Mouse (Mus musculus) liver, embryonic 12.5 days (tissue): ENCODE results near the gene Gm20532. TPM values are rescaled to one million over a fixed set of nuclear protein-coding genes. Genes with fewer than 3 reads are reported as not detected.

Experiments
- ATAC-seq: fragments of 200-750 bp; cut with Nextera tagmentation; 2 replicates; pipeline ENCODE4 v1.8.0; 2017; ENCODE audit warnings: moderate number of reproducible peaks, mild to moderate bottlenecking, moderate library complexity
- H3K27ac ChIP-seq: fragments of 300-500 bp; sonication (generic); 2 replicates; pipeline ENCODE4 v1.5.1; 2016; ENCODE audit warnings: mild to moderate bottlenecking
- H3K27me3 ChIP-seq: fragments of 300-500 bp; sonication (generic); replicated peaks from 2 replicates; pipeline ENCODE4 v1.6.1; 2016; ENCODE audit warnings: mild to moderate bottlenecking, moderate library complexity
- H3K36me3 ChIP-seq: fragments of 300-500 bp; sonication (generic); 2 replicates; pipeline ENCODE4 v1.6.1; 2016; ENCODE audit warnings: mild to moderate bottlenecking, moderate library complexity
- H3K4me1 ChIP-seq: fragments of 300-500 bp; sonication (generic); 2 replicates; pipeline ENCODE4 v1.6.1; 2016
- H3K4me2 ChIP-seq: fragments of 300-500 bp; sonication (generic); 2 replicates; pipeline ENCODE4 v1.6.1; 2016; ENCODE audit warnings: mild to moderate bottlenecking, moderate library complexity
- H3K4me3 ChIP-seq: fragments of 300-500 bp; sonication (generic); 2 replicates; pipeline ENCODE4 v1.5.1; 2016; ENCODE audit warnings: mild to moderate bottlenecking, moderate library complexity
- H3K9ac ChIP-seq: fragments of 300-500 bp; sonication (generic); 2 replicates; pipeline ENCODE4 v1.6.1; 2016; ENCODE audit warnings: mild to moderate bottlenecking, moderate library complexity
- H3K9me3 ChIP-seq: fragments of 300-500 bp; sonication (generic); replicated peaks from 2 replicates; pipeline ENCODE4 v1.6.1; 2016; ENCODE audit warnings: mild to moderate bottlenecking, moderate library complexity
- WGBS: fragments of 180-500 bp; shearing (Covaris S2); methylation state at CpG from one replicate; pipeline ENCODE4 v1.1.7; 2016; ENCODE audit not compliant: insufficient replicate concordance; 5-methylcytosine and 5-hydroxymethylcytosine counted together
- polyA plus RNA-seq: library from polyadenylated mRNA; unstranded; fragments of >200 nt; fragmentation: Nextera tagmentation; extraction: Ambion mirVana; gene quantifications from 2 replicates; pipeline ENCODE4 v1.2.1, GENCODE M21; 2016

The Gm20532 gene
- polyA plus RNA-seq, 1 experiment from 2014 or later: not detected

DNA sequence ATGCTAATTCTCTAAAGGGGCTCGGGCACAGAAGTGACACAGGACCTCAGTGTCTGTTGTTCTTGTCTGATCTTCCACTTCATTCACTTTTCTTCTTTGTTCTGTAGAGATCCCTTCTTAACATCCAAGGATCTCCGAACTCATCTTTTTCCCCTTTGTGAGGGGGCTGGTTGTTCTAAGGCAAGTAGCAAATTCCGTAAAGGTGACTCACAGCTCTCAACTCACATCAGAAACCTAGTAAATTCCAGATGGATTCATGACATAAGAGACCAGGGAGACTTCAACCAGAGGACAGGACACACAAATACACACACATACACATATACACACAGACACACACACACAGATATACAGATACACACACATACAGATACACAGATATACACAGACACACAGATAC lies 24.1 kb downstream of the Gm20532 start:
- H3K36me3 ChIP-seq: no peaks in the 10 kb centered on the region
- H3K9ac ChIP-seq: no peak overlapping the region
- H3K27ac ChIP-seq: no peak overlapping the region
- peaks cover 21% of the 10 kb centered on the region for H3K27me3 ChIP-seq
- no peak for ATAC-seq
- no peaks in the 10 kb centered on the region for H3K9me3 ChIP-seq
- 73% methylated on average over 3 of the region's 3 CpGs for WGBS
- H3K4me2 ChIP-seq: no peak overlapping the region
- H3K4me3 ChIP-seq: no peak overlapping the region
- peaks cover 13% of the 10 kb centered on the region; the same call in 1 of the 2 replicates for H3K4me1 ChIP-seq

DNA sequence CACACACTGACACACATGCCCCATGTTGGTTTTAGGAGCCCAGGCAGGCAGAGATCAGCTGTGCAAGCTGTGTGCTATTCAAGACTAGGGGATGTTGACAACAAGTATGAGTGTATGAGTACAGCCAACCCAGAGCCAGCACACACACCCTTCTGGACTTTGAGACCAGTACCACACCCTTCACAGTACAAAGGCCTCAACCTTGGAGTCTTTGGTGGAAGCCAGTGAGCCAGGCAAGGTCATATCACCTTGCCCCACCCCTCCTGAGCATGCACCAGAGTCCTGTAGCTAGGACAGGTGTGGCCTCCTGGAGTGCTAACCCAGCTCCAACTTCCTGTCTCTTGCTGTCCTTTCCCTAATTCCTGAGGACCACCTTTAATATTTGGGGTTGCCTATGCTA lies 24.6 kb downstream of the Gm20532 start:
- Histone ChIP-seq H3K36me3 (no peaks in the 10 kb centered on the region), H3K27me3 (peaks cover 16% of the 10 kb centered on the region), H3K4me2 (no peak overlapping the region), H3K9me3 (no peaks in the 10 kb centered on the region), H3K4me3 (no peak overlapping the region), H3K4me1 (peaks cover 13% of the 10 kb centered on the region; the same call in 1 of the 2 replicates), H3K27ac (no peak overlapping the region), H3K9ac (no peak overlapping the region)
- 0 out of 2 replicates have a peak, but pooled peaks have one; percentile 13 for ATAC-seq

DNA sequence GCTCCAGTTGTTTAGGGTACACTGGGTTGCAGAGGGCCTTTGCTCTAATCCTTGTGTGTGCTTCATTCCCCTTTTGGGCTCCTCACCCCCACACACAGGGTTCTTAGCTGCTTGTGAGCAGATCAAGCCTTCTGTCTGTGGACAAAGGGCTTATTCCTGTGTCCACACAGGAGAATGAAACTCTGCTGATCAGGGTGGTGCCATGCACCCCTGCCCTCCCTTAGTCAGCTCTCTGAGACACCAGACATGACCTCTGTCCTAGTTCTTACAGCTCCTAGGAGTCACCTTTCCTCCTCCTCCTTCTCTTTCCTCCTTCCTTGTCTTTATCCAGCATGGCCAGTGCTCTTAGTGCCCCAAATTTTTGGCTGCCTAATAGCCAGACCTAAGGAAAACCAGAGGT lies 25.5 kb downstream of the Gm20532 start:
- Histone ChIP-seq H3K9ac (no peak overlapping the region), H3K36me3 (no peaks in the 10 kb centered on the region), H3K27ac (no peak overlapping the region), H3K4me3 (no peak overlapping the region), H3K27me3 (peaks cover 11% of the 10 kb centered on the region; the same call in 1 of the 2 replicates), H3K4me2 (no peak overlapping the region), H3K9me3 (no peaks in the 10 kb centered on the region), H3K4me1 (peaks cover 11% of the 10 kb centered on the region; the same call in 1 of the 2 replicates)
- ATAC-seq: no peak

DNA sequence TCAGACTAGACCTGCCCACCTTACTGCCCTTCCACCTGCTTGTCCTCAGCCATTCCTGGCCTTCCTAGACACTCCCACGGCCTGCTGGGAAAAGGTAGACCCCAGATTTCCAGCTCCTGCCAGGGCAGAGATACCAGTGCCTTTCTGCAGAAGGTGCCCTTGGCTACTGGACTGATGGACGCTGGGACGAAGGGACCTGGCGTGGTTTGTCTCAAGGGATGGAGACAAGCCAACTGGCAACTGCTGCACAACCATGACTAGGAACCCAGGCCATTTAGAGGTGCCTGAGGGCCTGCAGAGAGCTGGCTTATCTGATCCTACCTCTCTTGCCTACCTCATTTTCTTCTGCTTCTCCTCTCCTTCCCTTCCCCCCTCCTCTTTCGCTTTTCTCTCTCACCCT lies 28.5 kb downstream of the Gm20532 start:
- no peak overlapping the region for H3K4me2 ChIP-seq
- H3K4me1 ChIP-seq: no peaks in the 10 kb centered on the region
- H3K27me3 ChIP-seq: peaks cover 3% of the 10 kb centered on the region; the same call in 1 of the 2 replicates
- H3K9ac ChIP-seq: no peak overlapping the region
- H3K9me3 ChIP-seq: no peaks in the 10 kb centered on the region
- no peak for ATAC-seq
- no peak overlapping the region for H3K27ac ChIP-seq
- H3K4me3 ChIP-seq: no peak overlapping the region
- WGBS: 57% methylated on average over 5 of the region's 5 CpGs
- H3K36me3 ChIP-seq: no peaks in the 10 kb centered on the region

DNA sequence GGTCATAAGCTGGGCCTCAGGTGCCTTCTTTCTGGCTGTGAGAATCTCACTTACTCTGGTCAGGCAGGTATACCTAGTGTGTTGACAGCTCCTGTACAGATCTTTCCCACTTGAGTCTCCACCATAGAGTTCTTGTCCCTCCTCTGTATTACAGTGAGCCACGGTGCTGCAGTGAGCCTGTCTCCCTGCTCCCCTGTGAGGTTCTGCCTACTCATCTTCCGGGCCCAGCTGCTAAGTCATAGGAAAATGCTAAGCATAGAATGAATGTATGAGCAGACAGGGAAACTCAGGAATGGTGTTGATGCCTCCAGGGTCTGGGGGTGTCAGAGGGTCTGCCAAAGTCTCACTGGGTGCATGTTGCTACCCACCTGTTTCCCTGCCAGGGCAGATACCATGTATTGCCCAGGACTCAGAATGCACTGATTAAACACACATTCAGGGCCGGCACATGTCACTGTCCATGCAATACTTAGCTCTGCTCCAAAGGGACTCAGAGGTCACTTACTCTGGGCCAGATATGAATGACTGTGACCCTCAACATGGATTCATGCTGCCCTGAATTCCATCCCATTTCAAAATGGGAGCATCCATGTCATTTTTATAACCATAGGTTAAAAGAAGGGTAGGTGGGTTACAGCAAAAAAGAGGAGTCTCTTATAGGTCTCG lies 29.2 kb downstream of the Gm20532 start:
- H3K4me1 ChIP-seq: no peaks in the 10 kb centered on the region
- H3K9me3 ChIP-seq: no peaks in the 10 kb centered on the region
- no peak overlapping the region for H3K9ac ChIP-seq
- H3K36me3 ChIP-seq: no peaks in the 10 kb centered on the region
- no peak for ATAC-seq
- peaks cover 3% of the 10 kb centered on the region; the same call in 1 of the 2 replicates for H3K27me3 ChIP-seq
- H3K27ac ChIP-seq: no peak overlapping the region
- no peak overlapping the region for H3K4me2 ChIP-seq
- H3K4me3 ChIP-seq: no peak overlapping the region
- 66% methylated on average over 4 of the region's 4 CpGs for WGBS

DNA sequence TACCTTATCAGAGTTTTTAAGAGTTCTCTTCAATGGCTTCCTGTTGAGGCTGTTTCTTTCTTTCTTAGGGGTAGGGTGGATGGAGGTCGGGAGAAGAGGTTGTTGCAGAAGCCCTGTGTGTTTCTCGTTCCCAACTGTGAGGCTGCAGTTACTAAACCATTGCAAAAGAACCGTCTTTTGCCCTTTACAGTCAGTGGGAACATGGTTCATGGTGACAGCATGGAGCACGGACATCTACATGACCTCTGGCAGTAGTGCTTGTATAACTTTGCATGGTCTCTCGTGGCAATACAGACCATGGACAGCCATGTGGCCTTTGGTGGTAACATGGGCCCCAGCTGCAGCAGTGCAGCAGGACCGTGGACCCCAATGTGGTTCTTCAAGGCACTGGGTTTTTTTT lies 30.9 kb downstream of the Gm20532 start:
- Histone ChIP-seq H3K9ac (no peak overlapping the region), H3K4me3 (no peak overlapping the region), H3K4me1 (no peaks in the 10 kb centered on the region), H3K27ac (no peak overlapping the region), H3K9me3 (no peaks in the 10 kb centered on the region), H3K4me2 (no peak overlapping the region), H3K27me3 (peaks cover 3% of the 10 kb centered on the region; the same call in 1 of the 2 replicates), H3K36me3 (no peaks in the 10 kb centered on the region)
- no peak for ATAC-seq
- WGBS: 64% methylated on average over 6 of the region's 6 CpGs

DNA sequence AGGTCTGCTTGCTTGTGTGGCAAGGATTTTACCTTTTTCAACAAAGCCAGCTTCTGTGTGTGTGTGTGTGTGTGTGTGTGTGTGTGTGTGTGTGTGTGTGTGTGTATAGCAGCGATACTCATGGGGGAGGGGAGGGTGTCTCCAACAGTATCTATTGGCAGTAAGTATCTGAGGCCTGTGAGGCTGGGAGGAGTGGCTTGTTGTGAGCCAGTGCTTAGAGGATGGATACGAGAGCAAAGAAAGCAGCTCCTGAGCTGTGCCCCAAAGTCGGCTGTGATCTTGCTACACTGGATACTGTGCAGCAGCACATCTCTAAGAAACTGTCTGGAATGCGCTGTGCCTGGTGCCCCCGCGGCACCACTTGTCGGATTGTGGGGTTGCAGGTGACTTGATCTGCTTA lies 31.5 kb downstream of the Gm20532 start:
- no peaks in the 10 kb centered on the region for H3K4me1 ChIP-seq
- no peak overlapping the region for H3K4me2 ChIP-seq
- 64% methylated on average over 6 of the region's 7 CpGs for WGBS
- peaks cover under 1% of the 10 kb centered on the region; the same call in 1 of the 2 replicates for H3K27me3 ChIP-seq
- H3K9ac ChIP-seq: no peak overlapping the region
- no peak overlapping the region for H3K27ac ChIP-seq
- no peaks in the 10 kb centered on the region for H3K36me3 ChIP-seq
- ATAC-seq: no peak
- H3K9me3 ChIP-seq: no peaks in the 10 kb centered on the region
- no peak overlapping the region for H3K4me3 ChIP-seq

DNA sequence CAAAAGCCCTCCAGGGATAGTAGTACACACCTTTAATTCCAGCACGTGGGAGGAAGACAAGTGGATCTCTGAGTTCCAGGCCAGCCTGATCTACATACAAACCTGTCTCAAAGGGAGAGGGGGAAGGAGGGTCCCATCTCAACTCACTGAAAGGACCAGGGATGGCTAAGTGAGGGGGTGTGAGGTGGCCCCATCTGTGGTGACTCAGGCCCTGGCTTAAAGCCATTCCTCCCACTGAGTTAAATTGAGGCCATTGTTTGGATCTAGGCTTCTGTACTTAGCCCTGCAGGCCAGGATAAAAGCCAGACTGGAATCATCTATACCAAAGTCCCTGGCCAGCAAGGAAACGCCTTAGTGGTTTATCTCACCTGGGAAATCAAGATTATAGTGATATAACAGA lies 34.8 kb downstream of the Gm20532 start:
- Histone ChIP-seq H3K4me3 (no peak overlapping the region), H3K9ac (no peak overlapping the region), H3K4me1 (no peaks in the 10 kb centered on the region), H3K9me3 (no peaks in the 10 kb centered on the region), H3K27me3 (0 out of 2 replicates have a peak, but pooled peaks cover 5% of the 10 kb centered on the region), H3K27ac (no peak overlapping the region), H3K4me2 (no peak overlapping the region), H3K36me3 (no peaks in the 10 kb centered on the region)
- ATAC-seq: no peak
- 49% methylated on average over 2 of the region's 2 CpGs for WGBS

DNA sequence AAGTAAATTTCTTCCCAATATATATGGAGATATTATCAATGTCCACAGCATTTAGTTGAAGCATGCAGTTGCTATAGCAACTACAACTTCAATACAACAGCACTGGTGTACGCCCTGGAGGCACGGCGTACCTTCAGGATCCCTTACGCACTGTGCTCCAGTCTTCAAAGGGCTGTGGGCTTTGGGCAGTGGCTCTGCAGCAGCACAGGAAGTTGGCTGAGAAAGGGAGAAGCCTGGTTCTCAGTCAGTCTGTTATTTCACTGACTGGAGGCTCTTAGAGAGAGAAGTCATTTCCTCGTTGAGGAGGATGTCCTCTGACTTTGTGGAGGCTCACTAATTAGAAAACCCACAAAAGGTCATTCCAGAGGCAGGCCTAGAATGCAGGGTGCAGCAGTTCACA lies 36.5 kb downstream of the Gm20532 start:
- H3K9ac ChIP-seq: no peak overlapping the region
- no peaks in the 10 kb centered on the region for H3K9me3 ChIP-seq
- no peak overlapping the region for H3K4me3 ChIP-seq
- WGBS: 45% methylated on average over 5 of the region's 5 CpGs
- no peak overlapping the region for H3K4me2 ChIP-seq
- ATAC-seq: no peak
- peaks cover 4% of the 10 kb centered on the region; the same call in 1 of the 2 replicates for H3K4me1 ChIP-seq
- H3K36me3 ChIP-seq: no peaks in the 10 kb centered on the region
- H3K27me3 ChIP-seq: peaks cover 22% of the 10 kb centered on the region
- H3K27ac ChIP-seq: no peak overlapping the region

DNA sequence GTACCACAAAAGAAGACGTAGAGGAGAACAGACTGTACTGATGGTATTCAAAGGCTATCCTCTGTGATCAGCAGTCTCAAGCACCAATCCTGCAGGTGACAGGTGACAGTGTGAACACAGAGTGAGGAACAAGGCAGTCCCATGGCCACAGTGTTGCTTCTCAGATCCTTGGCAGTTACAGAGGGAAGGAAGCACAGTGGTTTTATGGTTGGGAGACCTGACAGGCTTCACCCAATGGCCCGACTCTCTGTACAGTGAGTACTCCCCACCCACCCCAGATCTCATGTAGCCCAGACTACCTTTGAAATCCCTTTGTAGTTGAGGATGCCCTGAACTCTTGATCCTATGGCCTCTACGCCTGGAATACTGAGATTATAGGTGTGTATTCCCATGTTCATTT lies 39.0 kb downstream of the Gm20532 start:
- H3K4me1 ChIP-seq: peaks cover 18% of the 10 kb centered on the region
- H3K4me3 ChIP-seq: no peak overlapping the region
- no peaks in the 10 kb centered on the region for H3K9me3 ChIP-seq
- peaks cover 44% of the 10 kb centered on the region for H3K27me3 ChIP-seq
- no peak overlapping the region for H3K9ac ChIP-seq
- WGBS: 64% methylated on average over 3 of the region's 3 CpGs
- no peak overlapping the region for H3K4me2 ChIP-seq
- no peak for ATAC-seq
- H3K36me3 ChIP-seq: no peaks in the 10 kb centered on the region
- no peak overlapping the region for H3K27ac ChIP-seq

DNA sequence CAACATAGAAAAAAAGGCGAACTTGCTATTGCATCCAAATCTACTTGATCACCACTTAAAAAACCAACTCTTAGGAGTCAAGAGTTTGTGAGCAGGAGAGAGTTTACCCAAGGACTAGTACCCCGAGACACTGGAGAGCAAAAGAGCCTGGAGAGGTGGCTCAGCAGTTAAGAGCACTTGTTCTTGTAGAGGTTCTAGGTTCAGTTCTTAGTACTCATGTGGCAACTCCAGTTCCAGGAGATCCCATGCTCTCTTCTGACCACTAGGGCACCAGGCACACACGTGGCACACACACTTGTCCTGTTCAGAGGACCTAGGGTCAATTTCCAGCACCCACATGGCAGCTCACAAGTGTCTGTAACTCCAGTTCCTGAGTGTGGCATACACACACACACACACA lies 39.6 kb downstream of the Gm20532 start:
- Histone ChIP-seq H3K27ac (no peak overlapping the region), H3K4me1 (peaks cover 18% of the 10 kb centered on the region), H3K4me3 (no peak overlapping the region), H3K36me3 (no peaks in the 10 kb centered on the region), H3K9me3 (no peaks in the 10 kb centered on the region), H3K27me3 (peaks cover 44% of the 10 kb centered on the region), H3K9ac (no peak overlapping the region), H3K4me2 (no peak overlapping the region)
- 49% methylated on average over 3 of the region's 3 CpGs for WGBS
- ATAC-seq: no peak

DNA sequence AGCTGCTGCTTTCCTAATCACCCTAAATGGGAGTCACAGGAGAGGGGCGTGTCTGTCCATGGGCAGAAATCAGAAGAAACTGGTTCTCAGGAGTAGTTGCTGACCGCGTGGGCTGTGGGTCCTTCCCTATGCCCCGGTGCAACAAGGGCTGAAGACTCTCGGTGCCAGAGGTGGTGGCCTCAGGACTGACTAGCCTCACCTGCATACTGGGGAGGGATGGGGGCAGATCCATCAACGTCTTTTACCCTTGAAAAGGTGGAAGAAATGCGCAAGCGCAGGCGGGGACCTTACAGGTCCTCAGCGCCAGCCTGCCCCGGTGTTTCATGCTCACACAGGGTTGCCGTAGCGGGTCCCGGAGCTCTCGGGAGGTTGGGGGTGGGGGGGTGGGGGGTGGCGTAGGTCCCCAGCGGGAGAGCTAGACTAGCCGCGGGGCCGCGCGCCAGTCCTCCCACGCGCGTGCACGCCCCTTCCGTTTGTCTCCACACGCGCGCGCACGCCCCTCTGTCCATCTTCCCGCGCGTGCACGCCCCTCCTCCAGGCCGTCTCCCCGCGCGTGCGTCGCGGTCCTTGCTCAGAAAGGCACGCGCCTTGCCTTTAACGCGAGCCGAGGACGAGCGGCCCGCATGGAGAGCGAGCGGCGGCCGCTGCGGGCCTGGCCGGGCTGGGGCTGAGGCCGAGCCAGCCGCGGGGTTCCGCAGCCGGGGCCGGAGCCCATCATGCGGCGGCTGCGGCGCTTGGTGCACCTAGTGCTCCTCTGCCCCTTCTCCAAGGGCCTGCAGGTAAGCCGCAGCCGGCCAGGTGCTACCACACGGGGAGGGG lies 41.7 kb downstream of the Gm20532 start, which contains the start of gene Fam69b:
TSS of gene Fam69b (plus strand) at position 537 of the 819 bp plus-strand sequence.
- Histone ChIP-seq H3K9ac (peak within 1 kb of the TSS; percentile 68), H3K27me3 (peaks cover 44% of the 10 kb centered on the region), H3K27ac (no peak within 1 kb of the TSS), H3K4me3 (peak within 1 kb of the TSS; percentile 60), H3K4me1 (peaks cover 18% of the 10 kb centered on the region), H3K36me3 (no peaks in the 10 kb centered on the region), H3K4me2 (peak within 1 kb of the TSS; percentile 87), H3K9me3 (no peaks in the 10 kb centered on the region)
- ATAC-seq: peak; percentile 27; the same call in 1 of the 2 replicates
- 2% methylated on average over 62 of the region's 70 CpGs for WGBS
